Mouse (Mus musculus): Measurements from ENCODE around the gene Tk2.

Tk2 gene

GRCm38 (mm10) chr8:104219806-104220205, 28.6 kb downstream of the Tk2 start:
- peak; percentile 38 for DNase-seq (ENCODE audit: low read depth, low spot score)

- peak; percentile 3 for DNase-seq (ENCODE audit: low read depth, low spot score)
Measured at GRCm38 (mm10) chr8:104219079-104219478, 29.3 kb downstream of the Tk2 start.

- no peak for DNase-seq (ENCODE audit: low read depth, low spot score)
Measured at GRCm38 (mm10) chr8:104217601-104218000, 30.8 kb downstream of the Tk2 start.

GRCm38 (mm10) chr8:104205292-104205691, 43.1 kb downstream of the Tk2 start:
- DNase-seq (ENCODE audit: low read depth, low spot score): no peak

- no peak for DNase-seq (ENCODE audit: low read depth, low spot score)
Measured at GRCm38 (mm10) chr8:104202320-104202719, 46.0 kb downstream of the Tk2 start.

- no peak for DNase-seq (ENCODE audit: low read depth, low spot score)
Measured at GRCm38 (mm10) chr8:104201622-104202021, 46.7 kb downstream of the Tk2 start.

- no peak for DNase-seq (ENCODE audit: low read depth, low spot score)
Measured at GRCm38 (mm10) chr8:104199802-104200201, 48.6 kb downstream of the Tk2 start.

GRCm38 (mm10) chr8:104191496-104191895, 56.9 kb downstream of the Tk2 start:
- no peak for DNase-seq (ENCODE audit: low read depth, low spot score)

- DNase-seq (ENCODE audit: low read depth, low spot score): no peak
Measured at GRCm38 (mm10) chr8:104190777-104191468, 57.4 kb downstream of the Tk2 start.

- no peak for DNase-seq (ENCODE audit: low read depth, low spot score)
Measured at GRCm38 (mm10) chr8:104188459-104188858, 59.9 kb downstream of the Tk2 start.

- no peak for DNase-seq (ENCODE audit: low read depth, low spot score)
Measured at GRCm38 (mm10) chr8:104187622-104188021, 60.7 kb downstream of the Tk2 start.

- DNase-seq (ENCODE audit: low read depth, low spot score): no peak
Measured at GRCm38 (mm10) chr8:104186827-104187226, 61.5 kb downstream of the Tk2 start.

GRCm38 (mm10) chr8:104184905-104185304, 63.5 kb downstream of the Tk2 start:
- DNase-seq (ENCODE audit: low read depth, low spot score): no peak

GRCm38 (mm10) chr8:104177054-104177453, 71.3 kb downstream of the Tk2 start:
- no peak for DNase-seq (ENCODE audit: low read depth, low spot score)
